Comparison of ENCODE assay signal across 8 mouse cellular contexts in the genomic region with DNA sequence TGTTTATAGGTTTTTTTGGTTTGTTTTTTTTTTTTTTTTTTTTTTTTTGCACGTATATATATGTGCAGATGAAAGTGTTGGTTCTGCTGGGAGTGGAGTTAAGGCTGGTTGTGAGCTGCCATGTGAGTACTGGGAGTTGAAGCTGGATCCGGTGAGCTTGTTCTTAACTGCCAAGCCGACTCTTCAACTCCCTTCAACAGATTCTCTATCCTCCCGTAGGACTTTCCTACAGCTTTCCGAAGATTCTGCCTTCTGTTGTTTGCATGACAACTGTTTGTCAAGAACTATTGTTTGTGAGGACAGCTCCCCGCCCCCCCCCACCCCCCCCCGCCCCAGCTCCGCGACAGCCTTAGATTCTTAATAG. TPM values are rescaled to one million over a fixed set of nuclear protein-coding genes. Genes with fewer than 3 reads are reported as not detected.
A peak's percentile ranks its signal among the peaks of the same experiment; 100 is the strongest.
DNase-seq lines count a peak whose midpoint lies in the region; ATAC-seq and TF ChIP-seq lines count a peak whose summit lies in the region.

No protein-coding gene starts in this region.

- WGBS in limb, embryonic 15.5 days = 1% methylated on average over 9 of the region's 9 CpGs

- peak; percentile 30 for DNase-seq in cerebellum, adult 9-11 months
- no peak for DNase-seq in cerebellum, postnatal 25 days
- no peak for DNase-seq in urinary bladder, postnatal 25 days (ENCODE audit: low spot score)
- DNase-seq in spleen, postnatal 10 days (ENCODE audit: low spot score in 2 of 2) = no peak
- DNase-seq in kidney, postnatal 10 days = no peak

- no peaks in the 10 kb centered on the region for H3K9me3 ChIP-seq in limb, embryonic 15.5 days

- H3K4me1 ChIP-seq in embryonic fibroblast, embryonic 13.5 days (ENCODE audit: control insufficient read depth, insufficient read depth, low read length) = no peaks in the 10 kb centered on the region; the same call in none of the 2 replicates
- H3K4me1 ChIP-seq in limb, embryonic 15.5 days = peaks cover 12% of the 10 kb centered on the region

- H3K36me3 ChIP-seq in C2C12 (ENCODE audit: control insufficient read depth, insufficient read depth) = peaks cover 15% of the 10 kb centered on the region
- H3K36me3 ChIP-seq in limb, embryonic 15.5 days = no peaks in the 10 kb centered on the region

- H3K27ac ChIP-seq in embryonic fibroblast, embryonic 13.5 days (ENCODE audit: insufficient read depth, low read length) = no peak overlapping the region
- no peak overlapping the region for H3K27ac ChIP-seq in limb, embryonic 15.5 days

- peak overlapping the region; percentile 79 for H3K4me3 ChIP-seq in C2C12 (ENCODE audit: insufficient read depth, poor library complexity, severe bottlenecking)
- peak overlapping the region; percentile 48 for H3K4me3 ChIP-seq in embryonic fibroblast, embryonic 13.5 days (ENCODE audit: insufficient read depth, low read length)
- peak overlapping the region; percentile 82 for H3K4me3 ChIP-seq in limb, embryonic 15.5 days

- H3K79me2 ChIP-seq in C2C12 (ENCODE audit: control insufficient read depth, insufficient read depth) = peaks cover 44% of the 10 kb centered on the region

- H3ac ChIP-seq in C2C12 (ENCODE audit: control insufficient read depth, insufficient read length, low read depth) = peak overlapping the region; percentile 57

- TF ChIP-seq CTCF in C2C12 (IDR thresholded peaks at IDR 0.05; ENCODE audit: control insufficient read depth, insufficient read depth, insufficient read length) = no peak
- no peak for TF ChIP-seq CTCF in embryonic fibroblast, embryonic 13.5 days (IDR thresholded peaks at IDR 0.05; ENCODE audit: borderline replicate concordance, insufficient read depth, low read length)

- no peak overlapping the region for H3K9ac ChIP-seq in limb, embryonic 15.5 days

- peak overlapping the region; percentile 53 for H3K4me2 ChIP-seq in limb, embryonic 15.5 days

- peaks cover 40% of the 10 kb centered on the region for H3K79me3 ChIP-seq in C2C12 (ENCODE audit: low read depth)

- no peaks in the 10 kb centered on the region for H3K27me3 ChIP-seq in C2C12 (ENCODE audit: control insufficient read depth, insufficient read depth, insufficient read length)
- no peaks in the 10 kb centered on the region for H3K27me3 ChIP-seq in limb, embryonic 15.5 days

- no peak for TF ChIP-seq POLR2A in embryonic fibroblast, embryonic 13.5 days (IDR thresholded peaks at IDR 0.05; ENCODE audit: low read depth, low read length)

- no peak for ATAC-seq in limb, embryonic 15.5 days (ENCODE audit: insufficient number of reproducible peaks, low FRiP score, low TSS enrichment, low read depth)

TF ChIP-seq in C2C12, 6 proteins besides CTCF, POLR2A, EP300 and RAD21:
- TF ChIP-seq MAX (IDR thresholded peaks at IDR 0.05) (no peak), MYOD1 (IDR thresholded peaks at IDR 0.05; ENCODE audit: control insufficient read depth, insufficient read length, low read depth) (no peak)
TF ChIP-seq in C2C12: peak in this region for 0.

RNA-seq across cellular contexts. Expression of a gene that starts 0.4 kb away (rescaled TPM):
- polyA plus RNA-seq in C2C12 (2012; fragmentation: generic; extraction: Trizol) = 98.7 TPM
- 118 and 124 TPM in 2 replicates for polyA plus RNA-seq in embryonic fibroblast, embryonic 13.5 days (2011; ENCODE audit: insufficient read length, low read depth, missing spikeins)
- polyA plus RNA-seq in limb, embryonic 15.5 days (2015; fragmentation: Nextera tagmentation; extraction: Ambion mirVana) = 171 and 172 TPM in 2 replicates
